Mouse (Mus musculus) frontal cortex, postnatal 10 days (tissue): ENCODE data around the gene Ap1g2.

ENCODE experiments used
- DNase-seq, 2 experiments: peaks; one replicate each; pipeline ENCODE4 v3.0.0; 2022; ENCODE audit warnings: low spot score in 2 of 2, mixed read lengths in 1 of 2

Ap1g2 gene

DNA sequence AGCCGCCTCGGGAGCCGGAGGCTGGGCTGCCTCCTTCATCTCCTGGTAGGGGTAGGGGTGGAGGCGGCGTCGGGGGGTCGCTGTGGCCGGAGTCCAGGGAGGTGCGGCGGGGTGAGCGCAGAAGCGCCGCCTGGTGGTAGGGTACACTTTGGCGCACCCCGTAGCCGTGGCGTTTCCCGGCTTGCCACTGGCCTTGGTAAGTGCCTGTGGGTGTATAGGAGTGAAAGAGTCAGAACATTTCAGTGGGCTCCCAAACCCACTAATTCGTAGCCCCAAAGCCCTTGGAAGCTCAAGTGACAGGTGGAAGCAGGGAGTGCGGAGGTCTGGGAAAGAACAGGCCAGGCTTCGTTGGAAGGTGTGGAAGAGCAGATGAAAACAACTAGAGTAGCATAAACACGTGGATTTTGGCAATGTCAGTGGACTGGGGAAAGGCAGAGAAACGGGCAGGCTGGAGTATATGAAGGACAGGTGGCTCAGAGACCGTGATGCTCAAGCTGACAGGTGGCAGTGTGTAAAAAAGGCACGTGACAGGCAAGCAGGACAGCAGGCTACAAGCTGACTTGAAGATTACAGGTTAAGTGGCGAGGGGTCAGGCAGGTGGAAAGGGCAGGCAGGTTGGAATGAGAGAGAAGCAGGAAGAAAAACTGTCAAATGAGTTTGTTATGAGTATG is 7.7 kb upstream of the Ap1g2 start:
- peak in 1 of 2 experiments; percentile 36 for DNase-seq

DNA sequence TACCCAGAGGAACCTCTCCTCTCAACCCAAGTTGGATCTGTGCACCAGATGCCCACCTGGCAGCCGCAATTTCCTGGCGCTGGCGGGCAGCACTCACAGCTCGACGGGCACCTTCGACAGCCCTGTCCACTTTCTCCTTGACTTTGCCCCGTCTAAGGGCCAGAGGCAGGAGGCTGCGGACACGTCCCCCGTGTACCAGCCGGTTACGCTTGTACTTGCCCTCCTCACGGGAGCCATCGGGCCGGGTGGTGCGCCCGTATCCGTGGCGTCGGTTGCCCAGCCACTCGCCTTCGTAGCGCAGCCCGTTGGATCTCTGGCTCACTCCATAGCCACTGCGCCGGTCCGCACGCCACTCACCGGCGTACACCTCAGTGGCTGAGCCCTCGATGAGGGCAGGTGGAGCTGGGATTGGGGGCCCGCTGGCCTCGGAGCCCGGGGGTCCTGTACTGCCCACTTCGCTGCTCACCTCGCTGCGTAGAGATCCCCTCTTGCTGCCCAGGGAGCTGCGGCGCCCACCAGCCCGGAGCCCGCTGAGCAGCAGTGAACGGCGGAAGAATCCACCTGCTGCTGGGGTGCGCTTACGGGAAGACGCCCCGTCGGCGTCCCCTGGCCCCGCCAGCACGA is 7.1 kb upstream of the Ap1g2 start:
- peak in 1 of 2 experiments; percentile 24 for DNase-seq

GRCm38 (mm10) chr14:55111720-55112119 is 5.3 kb upstream of the Ap1g2 start:
- DNase-seq = peak in 1 of 2 experiments; percentile 60

GRCm38 (mm10) chr14:55110076-55110475 is 3.7 kb upstream of the Ap1g2 start:
- DNase-seq = no peak

GRCm38 (mm10) chr14:55109048-55109873 is 2.9 kb upstream of the Ap1g2 start:
- DNase-seq = peak in 1 of 2 experiments; percentile 34

DNA sequence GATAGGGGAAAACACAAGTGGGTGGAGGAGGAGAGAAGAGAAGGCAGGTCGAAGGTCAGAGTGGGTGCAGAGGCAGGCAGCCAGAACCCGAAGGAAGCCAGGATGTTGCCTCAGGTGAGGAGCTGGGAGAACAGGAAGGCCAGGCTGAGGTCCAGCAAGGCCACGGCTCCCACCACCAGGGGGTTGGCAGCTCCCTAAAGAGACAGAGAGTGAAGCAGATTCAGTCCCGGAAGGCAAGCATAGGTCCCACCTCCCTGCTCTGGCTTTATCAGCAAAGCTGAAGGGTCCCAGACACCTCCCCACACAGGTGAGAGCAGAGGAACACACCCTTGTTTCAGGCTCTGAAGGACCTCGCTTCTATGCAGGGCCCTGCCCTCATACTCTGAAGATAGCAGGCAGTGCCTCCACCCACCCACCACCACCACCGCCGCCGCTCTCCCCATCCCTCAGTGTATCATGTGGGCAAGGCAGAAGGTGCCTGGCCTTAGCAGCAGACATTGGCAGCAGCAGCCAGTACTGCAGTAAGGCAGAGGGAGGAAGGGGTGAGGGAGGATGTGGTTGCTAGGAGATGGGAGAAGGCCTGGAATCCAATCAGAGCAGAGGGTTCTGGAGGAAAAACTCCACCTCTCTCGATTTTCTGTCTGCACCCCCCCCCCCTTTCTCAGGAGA is 1.9 kb upstream of the Ap1g2 start:
- peak; percentile 74 to 84 for DNase-seq

GRCm38 (mm10) chr14:55106990-55107389 is 597 bp upstream of the Ap1g2 start:
- no peak for DNase-seq

DNA sequence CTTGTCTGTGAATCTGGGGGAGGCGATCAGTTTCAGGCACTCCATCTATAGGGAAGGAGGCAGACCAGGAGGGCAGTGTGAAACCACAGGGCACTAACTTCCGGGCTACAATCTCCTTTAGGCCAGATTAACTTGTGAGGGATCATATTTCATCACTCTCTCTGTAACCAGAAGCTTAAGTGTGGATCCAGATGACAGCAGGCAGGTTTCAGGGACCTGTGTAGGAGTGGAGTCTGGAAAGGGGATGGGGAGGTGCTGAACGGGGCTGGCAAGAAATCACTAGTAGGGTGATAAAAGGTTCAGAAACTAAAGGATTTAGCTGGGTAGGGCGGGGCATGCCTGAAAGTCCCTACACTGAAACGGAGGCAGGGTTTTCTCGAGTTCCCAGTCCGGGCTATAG is 1.0 kb downstream of the Ap1g2 start:
- no peak for DNase-seq

- DNase-seq = no peak
Measured at GRCm38 (mm10) chr14:55104365-55104764, 2.0 kb downstream of the Ap1g2 start.

DNA sequence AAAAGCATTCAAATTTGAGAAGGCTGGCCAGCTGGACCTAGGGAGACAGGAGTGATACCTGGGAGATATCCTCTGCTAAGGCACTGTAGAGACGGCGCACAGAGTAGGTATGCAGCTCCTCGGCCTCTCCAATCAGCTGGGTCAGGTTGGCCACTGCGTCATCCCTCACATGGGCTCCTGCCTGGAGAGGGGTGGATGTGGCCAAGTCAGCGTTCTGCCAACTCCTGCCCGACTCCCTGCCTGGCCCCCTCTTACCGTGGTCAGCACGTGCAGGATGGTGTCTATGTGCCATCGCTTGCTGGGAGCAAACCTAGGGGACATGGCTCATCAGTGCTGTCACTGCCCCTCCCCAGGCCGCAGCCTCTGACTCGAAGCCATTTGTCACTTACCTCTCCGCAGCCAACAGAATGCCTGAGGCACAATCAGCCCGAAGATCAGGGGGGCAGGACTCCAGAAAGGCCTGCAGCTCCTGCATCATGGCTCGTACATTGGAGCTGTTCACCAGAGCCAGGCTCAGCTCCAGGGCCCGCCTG is 4.1 kb downstream of the Ap1g2 start:
- DNase-seq = no peak

DNA sequence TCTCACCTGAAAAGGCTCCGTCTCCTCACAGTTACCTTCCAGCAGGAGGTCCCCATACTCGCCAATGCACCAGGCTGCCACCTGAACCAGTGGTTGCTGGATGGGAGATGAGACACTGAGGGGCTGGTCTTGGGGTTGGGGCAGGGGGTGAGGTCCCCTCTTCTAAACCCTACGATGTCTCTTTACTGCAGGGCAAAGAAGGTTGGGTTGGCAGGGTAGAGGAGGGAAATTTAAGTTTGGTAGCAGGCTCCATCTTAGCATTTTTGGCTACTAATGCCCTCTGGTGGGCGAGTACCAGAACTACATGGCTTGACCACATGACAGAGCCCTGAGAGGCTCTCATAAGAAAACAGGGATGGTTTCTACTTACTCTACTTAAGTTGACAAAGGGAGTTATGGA is 4.8 kb downstream of the Ap1g2 start:
- DNase-seq = no peak

- no peak for DNase-seq
Measured at GRCm38 (mm10) chr14:55098067-55098466, 8.3 kb downstream of the Ap1g2 start.

DNA sequence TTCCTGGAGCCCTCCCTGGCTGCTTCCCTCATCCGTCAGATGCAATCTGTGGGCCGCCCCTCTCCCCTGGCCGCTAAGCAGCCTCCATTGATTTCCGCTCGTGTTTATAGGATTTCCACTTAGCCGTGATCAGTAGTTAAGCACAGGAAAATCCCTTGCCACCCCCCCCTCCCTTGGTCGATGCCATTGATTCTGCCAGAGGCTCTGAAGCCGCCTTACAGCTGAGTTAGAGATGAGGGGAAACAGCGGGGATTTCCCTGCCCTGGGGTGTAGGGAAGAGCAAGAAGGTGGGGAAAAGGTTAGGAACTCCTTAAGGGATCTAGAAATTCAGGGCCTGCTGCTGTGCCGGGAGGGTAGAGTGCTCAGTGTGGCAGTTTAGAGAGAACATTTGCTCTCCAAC is 8.7 kb downstream of the Ap1g2 start:
- no peak for DNase-seq

- DNase-seq = no peak
Measured at GRCm38 (mm10) chr14:55096573-55097087, 9.8 kb downstream of the Ap1g2 start.

DNA sequence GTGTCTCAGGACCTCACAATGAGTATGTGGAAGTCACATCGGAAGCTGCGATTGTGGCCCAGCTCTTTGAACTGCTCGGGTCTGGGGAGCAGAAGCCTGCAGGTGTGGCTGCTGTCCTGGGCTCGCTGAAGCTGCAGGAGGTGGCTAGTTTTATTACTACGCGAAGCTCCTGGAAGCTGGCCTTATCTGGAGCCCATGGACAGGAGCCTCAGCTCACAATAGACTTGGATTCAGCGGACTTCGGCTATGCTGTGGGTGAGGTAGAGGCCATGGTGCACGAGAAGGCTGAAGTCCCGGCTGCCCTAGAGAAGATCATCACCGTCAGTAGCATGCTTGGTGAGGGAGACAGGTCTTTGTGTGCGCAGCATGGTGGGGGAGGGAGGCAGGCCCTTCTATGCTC is 10.7 kb downstream of the Ap1g2 start:
- no peak for DNase-seq

DNA sequence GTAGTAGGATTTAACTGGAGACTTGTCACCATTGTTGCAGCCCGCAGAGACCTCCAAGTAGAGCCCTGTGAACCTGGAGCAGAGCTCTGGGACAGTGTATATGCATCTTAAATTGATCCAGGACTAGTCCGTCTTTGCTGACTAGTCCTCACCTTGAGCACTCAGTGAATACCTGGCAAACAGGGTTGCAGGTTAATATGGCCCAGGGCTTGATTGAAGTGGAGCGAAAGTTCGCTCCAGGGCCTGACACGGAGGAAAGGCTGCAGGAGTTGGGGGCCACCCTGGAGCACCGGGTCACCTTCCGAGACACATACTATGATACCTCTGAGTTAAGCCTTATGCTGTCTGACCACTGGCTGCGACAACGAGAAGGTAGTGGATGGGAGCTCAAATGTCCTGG is 11.1 kb downstream of the Ap1g2 start:
- no peak for DNase-seq

- peak; percentile 70 to 73 for DNase-seq
Measured at GRCm38 (mm10) chr14:55094704-55095231, 11.6 kb downstream of the Ap1g2 start, which contains the start of gene Thtpa. Gene Thtpa (plus strand): TSS chr14:55094784.

GRCm38 (mm10) chr14:55093927-55094326 is 12.5 kb downstream of the Ap1g2 start:
- no peak for DNase-seq

GRCm38 (mm10) chr14:55092011-55092577 is 14.3 kb downstream of the Ap1g2 start, which contains the start of gene Zfhx2:
Gene Zfhx2 (minus strand): TSS chr14:55092324.
- peak; percentile 92 to 93 for DNase-seq

DNA sequence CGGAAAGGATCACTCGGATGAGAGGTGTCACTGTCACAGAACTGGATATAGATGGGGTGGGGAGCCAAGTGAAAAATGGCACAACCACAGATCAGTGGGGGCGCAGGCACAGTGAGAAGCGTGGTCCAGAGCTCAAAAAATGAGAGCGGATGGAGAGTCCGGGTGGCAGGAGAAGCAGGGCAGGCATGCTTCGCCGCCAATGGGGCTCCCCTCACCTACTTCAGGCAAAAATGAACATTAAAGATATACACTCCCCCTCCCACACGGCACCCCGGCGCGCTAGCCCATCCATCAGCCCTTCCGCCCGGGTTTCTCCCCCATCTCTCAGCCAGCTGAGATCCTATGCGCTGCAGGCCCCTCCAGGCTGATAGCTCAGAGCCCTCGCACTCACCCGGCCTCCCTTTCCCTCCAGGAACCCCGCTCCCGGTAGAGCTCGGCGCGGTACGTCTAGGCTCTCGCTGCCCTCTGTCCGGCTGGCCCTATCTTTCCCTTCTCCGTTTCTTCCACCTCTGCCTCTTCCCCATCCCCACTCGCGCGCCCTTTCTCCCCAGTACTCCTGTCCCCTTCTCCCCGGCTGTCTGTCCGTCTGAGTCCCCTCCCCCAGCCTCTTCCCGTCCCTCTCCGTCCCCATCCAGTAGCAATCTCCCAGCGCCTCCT is 15.1 kb downstream of the Ap1g2 start:
- DNase-seq = peak in 1 of 2 experiments; percentile 54
